Mouse (Mus musculus) cortical plate, adult 2 months (tissue): Measurements from ENCODE around the gene Sulf2.

Experiments used
- CTCF ChIP-seq: fragments of 200-500 bp; IDR thresholded peaks from 2 replicates; pipeline ENCODE4 v1.5.1; 2011; ENCODE audit warnings: mild to moderate bottlenecking, control low read depth, low read length; ENCODE audit not compliant: insufficient read depth; ENCODE audit errors: extremely low read depth
- POLR2A ChIP-seq: fragments of 200-500 bp; IDR thresholded peaks from 2 replicates; pipeline ENCODE4 v1.6.1; 2011; ENCODE audit warnings: mild to moderate bottlenecking, low read length, control low read depth; ENCODE audit not compliant: insufficient read depth; ENCODE audit errors: extremely low read depth

- TF ChIP-seq POLR2A (no peak), CTCF (no peak)
These were observed 6.7 kb downstream of the Sulf2 start for GRCm38 (mm10) chr2:166148672-166149332.
